Mouse (Mus musculus) adrenal gland, postnatal 10 days (tissue): ENCODE measurements at regions not wholly inside any gene's neighbourhood (a gene's known extent, or its start where the extent isn't known, plus 50 kb on each side); places are given as distances from the start of the nearest gene placed in this dataset.
"Not testable (repeated sequence)": the region's sequence is repeated elsewhere in the genome, so short reads cannot be mapped to it uniquely, and the experiment has no call there.

ENCODE experiments used
- DNase-seq: peaks from one replicate; pipeline ENCODE4 v3.0.0; 2021; ENCODE audit warnings: mixed read lengths

GRCm38 (mm10) chr6:22716864-22717557, 158.3 kb upstream of the Ptprz1 start:
- DNase-seq = no peak

GRCm38 (mm10) chr6:22716144-22716856, 159.0 kb upstream of the Ptprz1 start:
- no peak for DNase-seq

- DNase-seq = no peak
Observed at GRCm38 (mm10) chr6:22698187-22698586, 177.1 kb upstream of the Ptprz1 start.

- DNase-seq = no peak
Observed at GRCm38 (mm10) chr6:22688678-22689126, 186.6 kb upstream of the Ptprz1 start.

GRCm38 (mm10) chr6:22674586-22674929, 200.7 kb upstream of the Ptprz1 start:
- no peak for DNase-seq

GRCm38 (mm10) chr6:22673919-22674585, 201.2 kb upstream of the Ptprz1 start:
- DNase-seq = no peak

GRCm38 (mm10) chr6:22671524-22671923, 203.8 kb upstream of the Ptprz1 start:
- DNase-seq = no peak

- DNase-seq = peak; percentile 45
Observed at GRCm38 (mm10) chr6:22668190-22668975, 206.9 kb upstream of the Ptprz1 start.

GRCm38 (mm10) chr6:22657401-22657800, 217.9 kb upstream of the Ptprz1 start:
- not testable (repeated sequence) for DNase-seq

GRCm38 (mm10) chr6:22640100-22640499, 235.2 kb upstream of the Ptprz1 start:
- DNase-seq = no peak

- no peak for DNase-seq
Observed at GRCm38 (mm10) chr6:22635141-22635540, 240.2 kb upstream of the Ptprz1 start.

GRCm38 (mm10) chr6:22634740-22635139, 240.6 kb upstream of the Ptprz1 start:
- DNase-seq = no peak

- DNase-seq = no peak
Observed at GRCm38 (mm10) chr6:22591592-22591991, 235.5 kb upstream of the Fam3c start.

- no peak for DNase-seq
Observed at GRCm38 (mm10) chr6:22584851-22585250, 228.8 kb upstream of the Fam3c start.

GRCm38 (mm10) chr6:22572925-22573324, 216.9 kb upstream of the Fam3c start:
- DNase-seq = no peak

GRCm38 (mm10) chr6:22567891-22568290, 211.8 kb upstream of the Fam3c start:
- DNase-seq = no peak

- no peak for DNase-seq
Observed at GRCm38 (mm10) chr6:22548296-22549245, 192.5 kb upstream of the Fam3c start.

GRCm38 (mm10) chr6:22541603-22542002, 185.6 kb upstream of the Fam3c start:
- DNase-seq = no peak

GRCm38 (mm10) chr6:22538254-22538653, 182.2 kb upstream of the Fam3c start:
- DNase-seq = no peak

- no peak for DNase-seq
Observed at GRCm38 (mm10) chr6:22524384-22524783, 168.3 kb upstream of the Fam3c start.

GRCm38 (mm10) chr6:22523582-22524234, 167.7 kb upstream of the Fam3c start:
- DNase-seq = no peak
